Mouse (Mus musculus) thymus, postnatal 14 days (tissue): ENCODE data around the gene Matn3.

ENCODE experiments used
- DNase-seq: peaks from one replicate; pipeline ENCODE4 v3.0.0; 2021

Gene Matn3

GRCm38 (mm10) chr12:8936210-8936609 is 11.5 kb upstream of the Matn3 start:
- peak; percentile 51 for DNase-seq

GRCm38 (mm10) chr12:8939490-8939889 is 8.2 kb upstream of the Matn3 start:
- no peak for DNase-seq

- no peak for DNase-seq
Measured at GRCm38 (mm10) chr12:8940011-8941005, 7.4 kb upstream of the Matn3 start.

- no peak for DNase-seq
Measured at GRCm38 (mm10) chr12:8941131-8941615, 6.6 kb upstream of the Matn3 start.

- no peak for DNase-seq
Measured at GRCm38 (mm10) chr12:8941699-8942392, 5.9 kb upstream of the Matn3 start.

GRCm38 (mm10) chr12:8947163-8947562 is 566 bp upstream of the Matn3 start:
- DNase-seq: no peak

- DNase-seq: no peak
Measured at GRCm38 (mm10) chr12:8953136-8953535, 5.4 kb downstream of the Matn3 start.

GRCm38 (mm10) chr12:8954161-8954561 is 6.4 kb downstream of the Matn3 start:
- no peak for DNase-seq

- no peak for DNase-seq
Measured at GRCm38 (mm10) chr12:8961607-8962316, 14.0 kb downstream of the Matn3 start.

- DNase-seq: no peak
Measured at GRCm38 (mm10) chr12:8969828-8970227, 22.1 kb downstream of the Matn3 start.

- peak; percentile 94 for DNase-seq
Measured at GRCm38 (mm10) chr12:8973820-8974465, 26.2 kb downstream of the Matn3 start, which contains the start of gene Wdr35. Gene Wdr35 (plus strand): TSS chr12:8973892.

- DNase-seq: no peak
Measured at GRCm38 (mm10) chr12:8975076-8975475, 27.3 kb downstream of the Matn3 start.

GRCm38 (mm10) chr12:8993231-8993630 is 45.5 kb downstream of the Matn3 start:
- DNase-seq: no peak

- no peak for DNase-seq
Measured at GRCm38 (mm10) chr12:8998318-8998717, 50.6 kb downstream of the Matn3 start.

- peak; percentile 61 for DNase-seq
Measured at GRCm38 (mm10) chr12:9002038-9002648, 54.4 kb downstream of the Matn3 start.

- DNase-seq: no peak
Measured at GRCm38 (mm10) chr12:9007146-9007545, 59.4 kb downstream of the Matn3 start.

- no peak for DNase-seq
Measured at GRCm38 (mm10) chr12:9007811-9008210, 60.1 kb downstream of the Matn3 start.

- no peak for DNase-seq
Measured at GRCm38 (mm10) chr12:9010311-9010710, 62.6 kb downstream of the Matn3 start.

GRCm38 (mm10) chr12:9016376-9016775 is 68.6 kb downstream of the Matn3 start:
- DNase-seq: no peak

GRCm38 (mm10) chr12:9020431-9020830 is 72.7 kb downstream of the Matn3 start:
- no peak for DNase-seq

GRCm38 (mm10) chr12:9020986-9021385 is 73.3 kb downstream of the Matn3 start:
- DNase-seq: no peak
